Mouse (Mus musculus) olfactory bulb, adult 2 months (tissue): ENCODE results near the gene Oaf.

Experiments used
- CTCF ChIP-seq: fragments of 200-500 bp; IDR thresholded peaks from 2 replicates; pipeline ENCODE4 v1.5.1; 2012; ENCODE audit warnings: low read depth, mild to moderate bottlenecking, low read length, moderate library complexity; ENCODE audit not compliant: insufficient read depth
- POLR2A ChIP-seq: fragments of 200-500 bp; IDR thresholded peaks from 2 replicates; pipeline ENCODE4 v1.6.1; 2012; ENCODE audit warnings: mild to moderate bottlenecking, low read depth, low read length, moderate library complexity; ENCODE audit not compliant: insufficient read depth

GRCm38 (mm10) chr9:43265194-43265593 lies 25.5 kb upstream of the Oaf start:
- no peak for TF ChIP-seq POLR2A
- TF ChIP-seq CTCF, result no peak
